In the genomic region with DNA sequence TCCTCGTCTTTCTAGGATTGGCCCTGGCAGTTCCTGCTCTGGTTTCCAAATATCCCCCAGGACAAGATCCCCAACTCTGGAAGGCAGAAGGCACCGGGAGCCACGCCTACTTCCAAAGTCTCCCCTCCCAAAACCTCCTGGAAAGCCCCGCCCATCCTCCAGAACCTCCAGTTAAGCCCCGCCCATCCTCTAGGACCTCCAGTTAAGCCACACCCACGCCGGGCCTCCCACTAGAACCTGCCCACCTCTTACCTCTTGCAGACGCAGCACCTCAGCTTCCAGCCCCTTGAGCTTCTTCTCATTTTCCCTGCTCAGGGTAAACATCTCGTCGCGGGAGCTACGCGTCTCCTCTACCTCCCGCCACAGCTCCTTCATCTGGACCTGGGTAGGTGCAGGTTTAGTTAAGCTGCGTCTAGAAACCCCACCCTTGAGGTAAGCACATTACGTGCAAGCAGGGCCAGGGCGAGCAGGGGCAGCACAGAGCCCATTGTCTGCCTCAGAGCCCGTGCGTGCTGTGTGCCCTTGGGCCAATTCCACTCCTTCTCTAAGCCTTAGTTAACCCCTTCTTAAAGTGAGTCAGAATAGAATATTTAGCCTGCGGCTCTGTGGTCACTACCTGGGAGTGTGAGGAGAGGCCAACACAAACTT, we compare ENCODE assay signal across 11 mouse cellular contexts. TPM values are rescaled to one million over a fixed set of nuclear protein-coding genes. Genes with fewer than 3 reads are reported as not detected.
A peak's percentile ranks its signal among the peaks of the same experiment; 100 is the strongest.
DNase-seq lines count a peak whose midpoint lies in the region; ATAC-seq lines count a peak whose summit lies in the region.
"Had no signal": no experiment of that assay in that cellular context is flagged by ENCODE, and none has a peak within 500 bp of the region (broad histone marks: within the 10 kb centered on the region; RNA-seq: fewer than 3 reads in every experiment).

No protein-coding gene starts in this region.

- peaks cover 11% of the 10 kb centered on the region; the same call in 1 of the 2 replicates for H3K9me3 ChIP-seq in forebrain, embryonic 10.5 days
- no peaks in the 10 kb centered on the region for H3K9me3 ChIP-seq in forebrain, embryonic 13.5 days (replicated peaks)
- no peaks in the 10 kb centered on the region; the same call in 1 of the 2 replicates for H3K9me3 ChIP-seq in limb, embryonic 11.5 days (ENCODE audit: control insufficient read depth, low read length)
- H3K9me3 ChIP-seq in midbrain, embryonic 15.5 days = no peaks in the 10 kb centered on the region

- peak; percentile 32 for DNase-seq in forebrain, embryonic 10.5 days (ENCODE audit: extremely low spot score, low spot score)
- DNase-seq in embryo, embryonic 11 days = peak; percentile 64
- DNase-seq in limb, embryonic 11.5 days (ENCODE audit: low spot score) = peak; percentile 41
- no peak for DNase-seq in adrenal gland, adult (ENCODE audit: inconsistent age in 2 of 2, low spot score in 1 of 2)
- DNase-seq in ovary, adult 18-20 months (ENCODE audit: low spot score) = no peak
- DNase-seq in layer of hippocampus, adult 9-11 months = no peak
- DNase-seq: adrenal gland, adult 8-10 months; gastrocnemius, postnatal 10 days had no signal

- peaks cover 53% of the 10 kb centered on the region for H3K27me3 ChIP-seq in forebrain, embryonic 10.5 days (ENCODE audit: poor library complexity, severe bottlenecking)
- H3K27me3 ChIP-seq in forebrain, embryonic 13.5 days = peaks cover 29% of the 10 kb centered on the region
- peaks cover 18% of the 10 kb centered on the region for H3K27me3 ChIP-seq in limb, embryonic 11.5 days (ENCODE audit: control insufficient read depth, insufficient read depth, low read length)
- peaks cover 28% of the 10 kb centered on the region for H3K27me3 ChIP-seq in midbrain, embryonic 15.5 days (replicated peaks)

- H3K4me2 ChIP-seq in forebrain, embryonic 13.5 days = no peak overlapping the region
- H3K4me2 ChIP-seq in limb, embryonic 11.5 days (ENCODE audit: low read depth, severe bottlenecking) = no peak overlapping the region
- peak overlapping the region; percentile 19; the same call in 1 of the 2 replicates for H3K4me2 ChIP-seq in midbrain, embryonic 15.5 days

- no peaks in the 10 kb centered on the region for H3K36me3 ChIP-seq in forebrain, embryonic 10.5 days (replicated peaks)
- no peaks in the 10 kb centered on the region for H3K36me3 ChIP-seq in forebrain, embryonic 13.5 days (ENCODE audit: poor library complexity, severe bottlenecking)
- H3K36me3 ChIP-seq in limb, embryonic 11.5 days (ENCODE audit: control insufficient read depth, insufficient read depth, low read length) = no peaks in the 10 kb centered on the region; the same call in 1 of the 2 replicates
- no peaks in the 10 kb centered on the region for H3K36me3 ChIP-seq in midbrain, embryonic 15.5 days (replicated peaks)

- H3K27ac ChIP-seq in forebrain, embryonic 10.5 days = no peak overlapping the region
- no peak overlapping the region for H3K27ac ChIP-seq in forebrain, embryonic 13.5 days
- no peak overlapping the region for H3K27ac ChIP-seq in limb, embryonic 11.5 days (replicated peaks; ENCODE audit: low read depth, low read length)
- no peak overlapping the region for H3K27ac ChIP-seq in midbrain, embryonic 15.5 days

- H3K4me1 ChIP-seq in forebrain, embryonic 10.5 days = peaks cover 29% of the 10 kb centered on the region
- H3K4me1 ChIP-seq in forebrain, embryonic 13.5 days = 0 out of 2 replicates have a peak, but pooled peaks cover 4% of the 10 kb centered on the region
- H3K4me1 ChIP-seq in limb, embryonic 11.5 days (ENCODE audit: control insufficient read depth, insufficient read depth, low read length) = no peaks in the 10 kb centered on the region
- peaks cover 5% of the 10 kb centered on the region; the same call in 1 of the 2 replicates for H3K4me1 ChIP-seq in midbrain, embryonic 15.5 days

- H3K9ac ChIP-seq in forebrain, embryonic 13.5 days = no peak overlapping the region
- H3K9ac ChIP-seq in limb, embryonic 11.5 days (ENCODE audit: low read length) = no peak overlapping the region
- no peak overlapping the region for H3K9ac ChIP-seq in midbrain, embryonic 15.5 days

- peak overlapping the region; percentile 34 for H3K4me3 ChIP-seq in forebrain, embryonic 10.5 days
- no peak overlapping the region for H3K4me3 ChIP-seq in forebrain, embryonic 13.5 days
- H3K4me3 ChIP-seq in limb, embryonic 11.5 days (ENCODE audit: low read depth, low read length) = no peak overlapping the region
- peak overlapping the region; percentile 11 for H3K4me3 ChIP-seq in midbrain, embryonic 15.5 days

- 6% methylated on average over 20 of the region's 20 CpGs for WGBS in forebrain, embryonic 10.5 days
- 4% methylated on average over 20 of the region's 20 CpGs for WGBS in forebrain, embryonic 13.5 days
- WGBS in limb, embryonic 11.5 days = 6% methylated on average over 20 of the region's 20 CpGs
- 10% methylated on average over 20 of the region's 20 CpGs for WGBS in midbrain, embryonic 15.5 days

- ATAC-seq in forebrain, embryonic 13.5 days = no peak
- ATAC-seq in limb, embryonic 11.5 days (ENCODE audit: insufficient number of reproducible peaks, low FRiP score, low TSS enrichment, low read depth) = no peak
- ATAC-seq in midbrain, embryonic 15.5 days (replicated peaks) = no peak

RNA-seq across cellular contexts. Expression of gene Kcnc3, which starts 23.7 kb away (rescaled TPM):
- 0.80 and 0.84 TPM in 2 replicates for polyA plus RNA-seq in forebrain, embryonic 10.5 days (2016; fragmentation: Nextera tagmentation; extraction: Ambion mirVana)
- polyA plus RNA-seq in forebrain, embryonic 13.5 days (2015; fragmentation: Nextera tagmentation; extraction: Ambion mirVana) = 2.1 and 2.4 TPM in 2 replicates
- polyA plus RNA-seq in limb, embryonic 11.5 days (2014; fragmentation: Nextera tagmentation; extraction: Ambion mirVana) = 0.31 and 0.36 TPM in 2 replicates
- polyA plus RNA-seq in midbrain, embryonic 15.5 days (2015; fragmentation: Nextera tagmentation; extraction: Ambion mirVana) = 5.8 and 8.0 TPM in 2 replicates

RNA-seq across cellular contexts. Expression of gene Napsa, which starts 42.0 kb away (rescaled TPM):
- polyA plus RNA-seq in forebrain, embryonic 10.5 days (2016; fragmentation: Nextera tagmentation; extraction: Ambion mirVana) = 0.29 and 0.48 TPM in 2 replicates
- 0.53 and 0.57 TPM in 2 replicates for polyA plus RNA-seq in forebrain, embryonic 13.5 days (2015; fragmentation: Nextera tagmentation; extraction: Ambion mirVana)
- polyA plus RNA-seq in limb, embryonic 11.5 days (2014; fragmentation: Nextera tagmentation; extraction: Ambion mirVana) = 0.44 and 0.61 TPM in 2 replicates
- 1.1 and 1.4 TPM in 2 replicates for polyA plus RNA-seq in midbrain, embryonic 15.5 days (2015; fragmentation: Nextera tagmentation; extraction: Ambion mirVana)
- polyA plus RNA-seq: C2C12 had no signal

RNA-seq across cellular contexts. Expression of gene Myh14, which starts 56.5 kb away (rescaled TPM):
- polyA plus RNA-seq in forebrain, embryonic 10.5 days (2016; fragmentation: Nextera tagmentation; extraction: Ambion mirVana) = 1.5 and 1.8 TPM in 2 replicates
- polyA plus RNA-seq in forebrain, embryonic 13.5 days (2015; fragmentation: Nextera tagmentation; extraction: Ambion mirVana) = 0.49 and 0.84 TPM in 2 replicates
- 1.9 and 2.1 TPM in 2 replicates for polyA plus RNA-seq in limb, embryonic 11.5 days (2014; fragmentation: Nextera tagmentation; extraction: Ambion mirVana)
- polyA plus RNA-seq in midbrain, embryonic 15.5 days (2015; fragmentation: Nextera tagmentation; extraction: Ambion mirVana) = 2.3 and 2.9 TPM in 2 replicates

Comparison
In these comparisons a context has a peak if more than half of its experiments do, and no peak if none do; other contexts are left out.
1. H3K4me3 ChIP-seq: peak in forebrain, embryonic 10.5 days (single experiment) and midbrain, embryonic 15.5 days (single experiment); none in forebrain, embryonic 13.5 days (single experiment) and limb, embryonic 11.5 days (single experiment).
2. DNase-seq: peak in forebrain, embryonic 10.5 days (single experiment), embryo, embryonic 11 days (single experiment) and limb, embryonic 11.5 days (single experiment); none in adrenal gland, adult (0 of 2), ovary, adult 18-20 months (single experiment) and layer of hippocampus, adult 9-11 months (single experiment).